ENCODE assay signal across 14 mouse cellular contexts in genomic region chr2:157802666-157803065, GRCm38 (mm10).
A peak's percentile ranks its signal among the peaks of the same experiment; 100 is the strongest.
DNase-seq lines count a peak whose midpoint lies in the region; ATAC-seq lines count a peak whose summit lies in the region.
"Had no signal": no experiment of that assay in that cellular context is flagged by ENCODE, and none has a peak within 500 bp of the region (broad histone marks: within the 10 kb centered on the region; RNA-seq: fewer than 3 reads in every experiment).

No protein-coding gene starts in this region.

- H3K9ac ChIP-seq in midbrain, embryonic 11.5 days (ENCODE audit: low read length), result no peak overlapping the region
- H3K9ac ChIP-seq: liver, embryonic 13.5 days; stomach, embryonic 15.5 days had no signal

- H3K4me1 ChIP-seq in midbrain, embryonic 10.5 days, result peaks cover 56% of the 10 kb centered on the region
- H3K4me1 ChIP-seq in midbrain, embryonic 11.5 days (ENCODE audit: control insufficient read depth, insufficient read depth, low read length), result peaks cover 26% of the 10 kb centered on the region
- peaks cover 67% of the 10 kb centered on the region for H3K4me1 ChIP-seq in limb, embryonic 10.5 days
- H3K4me1 ChIP-seq: stomach, embryonic 15.5 days had no signal

- peaks cover 7% of the 10 kb centered on the region; the same call in 1 of the 2 replicates for H3K27me3 ChIP-seq in midbrain, embryonic 10.5 days (ENCODE audit: low read depth, poor library complexity, severe bottlenecking)
- H3K27me3 ChIP-seq in midbrain, embryonic 11.5 days (ENCODE audit: control insufficient read depth, insufficient read depth, low read length), result no peaks in the 10 kb centered on the region
- no peaks in the 10 kb centered on the region for H3K27me3 ChIP-seq in limb, embryonic 10.5 days (ENCODE audit: low read depth, poor library complexity, severe bottlenecking)
- H3K27me3 ChIP-seq: CH12.LX; liver, embryonic 13.5 days; stomach, embryonic 15.5 days had no signal

- H3K4me3 ChIP-seq in midbrain, embryonic 10.5 days, result no peak overlapping the region
- no peak overlapping the region for H3K4me3 ChIP-seq in midbrain, embryonic 11.5 days (ENCODE audit: low read depth, low read length)
- H3K4me3 ChIP-seq in limb, embryonic 10.5 days, result no peak overlapping the region
- H3K4me3 ChIP-seq: liver, embryonic 13.5 days; stomach, embryonic 15.5 days had no signal

- peaks cover 9% of the 10 kb centered on the region; the same call in 1 of the 2 replicates for H3K36me3 ChIP-seq in midbrain, embryonic 10.5 days
- H3K36me3 ChIP-seq in midbrain, embryonic 11.5 days (ENCODE audit: control insufficient read depth, insufficient read depth, low read length), result no peaks in the 10 kb centered on the region
- peaks cover 17% of the 10 kb centered on the region for H3K36me3 ChIP-seq in limb, embryonic 10.5 days
- H3K36me3 ChIP-seq: stomach, embryonic 15.5 days had no signal

- ATAC-seq in midbrain, embryonic 11.5 days (ENCODE audit: low FRiP score), result no peak

- no peak overlapping the region for H3K4me2 ChIP-seq in midbrain, embryonic 11.5 days
- H3K4me2 ChIP-seq: liver, embryonic 13.5 days; stomach, embryonic 15.5 days had no signal

- H3K9me3 ChIP-seq in midbrain, embryonic 10.5 days (replicated peaks), result no peaks in the 10 kb centered on the region
- H3K9me3 ChIP-seq in midbrain, embryonic 11.5 days (ENCODE audit: control insufficient read depth, low read length), result no peaks in the 10 kb centered on the region
- no peaks in the 10 kb centered on the region for H3K9me3 ChIP-seq in limb, embryonic 10.5 days (replicated peaks)
- H3K9me3 ChIP-seq: liver, embryonic 13.5 days; stomach, embryonic 15.5 days had no signal

- 83% methylated on average over 5 of the region's 5 CpGs for WGBS in midbrain, embryonic 10.5 days
- WGBS in midbrain, embryonic 11.5 days, result 82% methylated on average over 5 of the region's 5 CpGs
- WGBS in limb, embryonic 10.5 days, result 97% methylated on average over 5 of the region's 5 CpGs

- H3K27ac ChIP-seq in midbrain, embryonic 10.5 days (replicated peaks), result peak overlapping the region; percentile 86; the same call in 1 of the 2 replicates
- H3K27ac ChIP-seq in midbrain, embryonic 11.5 days (ENCODE audit: low read depth, low read length), result no peak overlapping the region
- H3K27ac ChIP-seq in limb, embryonic 10.5 days, result peak overlapping the region; percentile 85
- H3K27ac ChIP-seq: liver, embryonic 13.5 days; stomach, embryonic 15.5 days had no signal

- no peak for DNase-seq in midbrain, embryonic 10.5 days (ENCODE audit: low spot score)
- no peak for DNase-seq in midbrain, embryonic 11.5 days (ENCODE audit: low spot score, missing footprints)
- peak; percentile 66 to 78 for DNase-seq in cerebellum, postnatal 25 days
- no peak for DNase-seq in limb, embryonic 10.5 days (ENCODE audit: low spot score)
- no peak for DNase-seq in thymus, postnatal 25 days
- DNase-seq in MN1 (ENCODE audit: low spot score), result no peak
- no peak for DNase-seq in gastrocnemius, postnatal 25 days
- DNase-seq: adrenal gland, postnatal 10 days; kidney, adult 2 months; liver, embryonic 13.5 days; lung, postnatal 4 days; right cerebral cortex, postnatal 4 days had no signal

Comparison
In these comparisons a context has a peak if more than half of its experiments do, and no peak if none do; other contexts are left out.
1. DNase-seq: peak in cerebellum, postnatal 25 days (2 of 2); none in midbrain, embryonic 10.5 days (single experiment), midbrain, embryonic 11.5 days (single experiment), limb, embryonic 10.5 days (single experiment), thymus, postnatal 25 days (single experiment), MN1 (single experiment) and gastrocnemius, postnatal 25 days (single experiment).